ENCODE assay signal across 23 mouse cellular contexts in genomic region chr2:103824916-103825315, GRCm38 (mm10). TPM values are rescaled to one million over a fixed set of nuclear protein-coding genes. Genes with fewer than 3 reads are reported as not detected.
DNase-seq lines count a peak whose midpoint lies in the region; ATAC-seq and TF ChIP-seq lines count a peak whose summit lies in the region.
"Had no signal": no experiment of that assay in that cellular context is flagged by ENCODE, and none has a peak within 500 bp of the region (broad histone marks: within the 10 kb centered on the region; RNA-seq: fewer than 3 reads in every experiment).

No protein-coding gene starts in this region.

- WGBS in intestine, embryonic 16.5 days, result 58% methylated on average over 4 of the region's 4 CpGs
- 92% methylated on average over 4 of the region's 4 CpGs for WGBS in limb, embryonic 10.5 days

- TF ChIP-seq CTCF in G1E (IDR thresholded peaks at IDR 0.05; ENCODE audit: low read depth, low read length), result no peak

- no peaks in the 10 kb centered on the region for H3K36me3 ChIP-seq in G1E (replicated peaks)
- no peaks in the 10 kb centered on the region for H3K36me3 ChIP-seq in intestine, embryonic 16.5 days (ENCODE audit: control insufficient read depth, insufficient read depth, low read length)
- no peaks in the 10 kb centered on the region for H3K36me3 ChIP-seq in limb, embryonic 10.5 days
- H3K36me3 ChIP-seq: embryonic facial prominence, embryonic 15.5 days; forebrain, embryonic 10.5 days; heart, embryonic 15.5 days; hindbrain, embryonic 13.5 days had no signal

- H3K27ac ChIP-seq in intestine, embryonic 16.5 days (ENCODE audit: low read length), result no peak overlapping the region
- no peak overlapping the region for H3K27ac ChIP-seq in limb, embryonic 10.5 days
- H3K27ac ChIP-seq: embryonic facial prominence, embryonic 15.5 days; forebrain, embryonic 10.5 days; heart, adult 2 months; heart, embryonic 15.5 days; hindbrain, embryonic 13.5 days; hindbrain, postnatal 0 days had no signal

- H3K9ac ChIP-seq in intestine, embryonic 16.5 days (ENCODE audit: low read depth, low read length), result no peak overlapping the region
- H3K9ac ChIP-seq: embryonic facial prominence, embryonic 15.5 days; heart, embryonic 15.5 days; hindbrain, embryonic 13.5 days had no signal

- H3K4me1 ChIP-seq in G1E (ENCODE audit: insufficient read depth, low read depth, low read length), result peaks cover 25% of the 10 kb centered on the region
- no peaks in the 10 kb centered on the region; the same call in 1 of the 2 replicates for H3K4me1 ChIP-seq in intestine, embryonic 16.5 days (ENCODE audit: control insufficient read depth, insufficient read depth, low read length)
- H3K4me1 ChIP-seq in limb, embryonic 10.5 days, result no peaks in the 10 kb centered on the region
- H3K4me1 ChIP-seq: embryonic facial prominence, embryonic 15.5 days; forebrain, embryonic 10.5 days; heart, embryonic 15.5 days; hindbrain, embryonic 13.5 days had no signal

- no peak overlapping the region for H3K4me3 ChIP-seq in G1E (ENCODE audit: low read depth, low read length)
- H3K4me3 ChIP-seq in intestine, embryonic 16.5 days (ENCODE audit: low read length), result no peak overlapping the region
- H3K4me3 ChIP-seq in limb, embryonic 10.5 days, result no peak overlapping the region
- H3K4me3 ChIP-seq: embryonic facial prominence, embryonic 15.5 days; erythroblast, embryonic 14.5 days; forebrain, embryonic 10.5 days; heart, adult 2 months; heart, embryonic 15.5 days; hindbrain, embryonic 13.5 days had no signal

- H3K27me3 ChIP-seq in G1E (ENCODE audit: insufficient read depth, low read length), result no peaks in the 10 kb centered on the region
- no peaks in the 10 kb centered on the region for H3K27me3 ChIP-seq in intestine, embryonic 16.5 days (replicated peaks; ENCODE audit: control insufficient read depth, insufficient read depth, low read length)
- H3K27me3 ChIP-seq in limb, embryonic 10.5 days (ENCODE audit: low read depth, poor library complexity, severe bottlenecking), result no peaks in the 10 kb centered on the region
- H3K27me3 ChIP-seq: CH12.LX; embryonic facial prominence, embryonic 15.5 days; heart, embryonic 15.5 days; hindbrain, embryonic 13.5 days had no signal

- peak; percentile 34; the same call in 1 of the 2 replicates for ATAC-seq in frontal cortex, adult (ENCODE audit: low TSS enrichment)
- ATAC-seq in G1E (ENCODE audit: extremely low read depth, insufficient number of reproducible peaks, low FRiP score, poor library complexity, severe bottlenecking), result peak; percentile 49
- peak; percentile 78 for ATAC-seq in intestine, embryonic 16.5 days
- ATAC-seq in megakaryocyte-erythroid progenitor cell, adult 5-6 weeks (replicated peaks; ENCODE audit: low FRiP score, low TSS enrichment, poor library complexity, severe bottlenecking), result 0 out of 2 replicates have a peak, but pooled peaks have one; percentile 61
- ATAC-seq: forebrain, embryonic 14.5 days; hindbrain, postnatal 0 days had no signal

- no peaks in the 10 kb centered on the region for H3K9me3 ChIP-seq in G1E (replicated peaks)
- 0 out of 2 replicates have a peak, but pooled peaks cover 2% of the 10 kb centered on the region for H3K9me3 ChIP-seq in intestine, embryonic 16.5 days (ENCODE audit: control insufficient read depth, low read length)
- H3K9me3 ChIP-seq in limb, embryonic 10.5 days (replicated peaks), result no peaks in the 10 kb centered on the region
- H3K9me3 ChIP-seq: embryonic facial prominence, embryonic 15.5 days; forebrain, embryonic 10.5 days; heart, embryonic 15.5 days; hindbrain, embryonic 13.5 days had no signal

- no peak for DNase-seq in frontal cortex, postnatal 10 days (ENCODE audit: low spot score in 2 of 2)
- DNase-seq in G1E (ENCODE audit: low spot score), result no peak
- no peak for DNase-seq in adrenal gland, postnatal 4 days (ENCODE audit: low spot score in 2 of 2)
- DNase-seq in limb, embryonic 10.5 days (ENCODE audit: low spot score), result no peak
- DNase-seq: adrenal gland, adult 8-10 months; adrenal gland, postnatal 36 days; cerebellum, adult 18-20 months; cerebellum, adult 9-11 months; gastrocnemius, postnatal 10 days; heart, adult 2 months; heart, postnatal 14 days had no signal

- H3K4me2 ChIP-seq in intestine, embryonic 16.5 days (ENCODE audit: low read depth, low read length), result no peak overlapping the region
- H3K4me2 ChIP-seq: embryonic facial prominence, embryonic 15.5 days; heart, embryonic 11.5 days; heart, embryonic 15.5 days; hindbrain, embryonic 13.5 days had no signal

RNA-seq across cellular contexts. Expression of gene Caprin1, which starts 27.5 kb away (rescaled TPM):
- total RNA-seq in G1E (2014; fragmentation: Nextera tagmentation) (570 and 643 TPM in 2 replicates), G1E (2017) (460 and 513 TPM in 2 replicates)
- 203 and 210 TPM in 2 replicates for polyA plus RNA-seq in G1E (2012)
- 220 and 232 TPM in 2 replicates for polyA plus RNA-seq in intestine, embryonic 16.5 days (2015; fragmentation: Nextera tagmentation; extraction: Ambion mirVana)
- total RNA-seq in megakaryocyte-erythroid progenitor cell, adult 5-6 weeks (2014; fragmentation: Nextera tagmentation), result 410 and 422 TPM in 2 replicates
- 571 and 586 TPM in 2 replicates for total RNA-seq in megakaryocyte-erythroid progenitor cell, adult 5-6 weeks (2017)
- 100 to 1,000 TPM; 486 to 527 TPM for total RNA-seq in adrenal gland, postnatal 4 days (2021)
- polyA plus RNA-seq in limb, embryonic 10.5 days (2016; fragmentation: Nextera tagmentation; extraction: Ambion mirVana), result 513 and 547 TPM in 2 replicates
